Mouse (Mus musculus): ENCODE measurements around the gene Prdx5.

Gene Prdx5

DNA sequence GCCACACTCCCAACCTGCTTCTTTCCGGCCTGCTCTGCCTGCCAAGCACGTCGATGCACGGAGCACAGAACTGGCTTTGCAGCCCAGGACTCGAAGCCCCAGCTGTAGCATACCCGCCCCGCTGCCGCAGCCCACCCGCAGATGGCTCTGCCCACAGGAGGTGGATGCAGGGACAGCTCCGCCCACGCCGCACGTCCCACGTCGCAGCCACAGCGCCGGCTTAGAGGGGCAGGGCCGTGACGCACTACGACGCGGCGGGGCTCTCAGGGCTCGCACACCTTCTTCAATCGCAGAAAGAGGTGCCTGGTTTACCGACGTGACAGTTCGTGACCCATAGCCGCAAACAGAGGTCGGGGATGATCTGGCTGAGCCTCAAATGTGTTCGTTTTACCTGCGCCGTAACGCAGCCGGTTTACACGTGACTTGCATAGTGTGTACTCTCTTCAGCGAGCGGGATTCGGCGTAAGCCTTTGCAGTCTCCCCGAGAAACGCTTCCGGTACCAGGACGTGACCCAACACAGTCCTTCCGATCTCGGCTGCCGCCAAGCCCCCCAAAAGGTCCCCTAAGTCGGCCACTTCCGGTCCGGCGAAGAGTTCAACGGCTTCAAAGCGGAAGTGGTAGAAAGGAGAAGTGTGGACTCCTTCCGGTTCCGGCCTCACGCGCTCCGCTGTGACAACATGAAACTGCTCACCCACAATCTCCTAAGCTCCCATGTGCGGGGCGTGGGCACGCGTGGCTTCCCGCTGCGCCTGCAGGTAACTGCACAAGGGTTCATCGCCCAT is at the start of gene Prdx5, which contains the start of gene Trmt112:
TSS of gene Prdx5 (minus strand) at position 600 of the 783 bp plus-strand sequence.
TSS of gene Trmt112 (plus strand) at position 192 of the 783 bp plus-strand sequence.
- DNase-seq, result peak; percentile 96

DNA sequence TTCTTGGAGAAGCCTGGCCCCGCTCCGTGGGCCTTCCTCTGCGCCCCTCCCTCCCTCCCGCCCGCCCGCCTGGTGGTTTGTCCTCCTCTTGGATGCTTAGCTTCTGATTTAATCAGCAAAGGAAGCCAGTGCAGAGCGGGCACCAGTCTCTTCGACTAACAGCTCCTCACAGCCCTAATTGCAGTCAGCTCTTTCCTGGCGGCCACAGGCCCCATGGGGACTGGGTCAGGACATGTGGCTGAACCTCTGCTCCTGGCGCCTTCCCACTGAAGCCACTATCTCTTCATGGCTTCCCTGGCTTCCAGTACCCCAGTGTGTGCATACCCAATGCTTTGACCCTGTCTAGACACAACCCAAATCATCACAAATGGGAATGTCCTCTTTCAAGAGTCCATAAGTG is 46.6 kb upstream of the Prdx5 start:
- DNase-seq, result no peak

- no peak for DNase-seq
Measured at GRCm38 (mm10) chr19:6955424-6955823, 45.5 kb upstream of the Prdx5 start.

- peak; percentile 78 for DNase-seq
Measured at GRCm38 (mm10) chr19:6954046-6954445, 44.1 kb upstream of the Prdx5 start.

- peak; percentile 75 for DNase-seq
Measured at GRCm38 (mm10) chr19:6952712-6953037, 42.8 kb upstream of the Prdx5 start.

- DNase-seq, result peak; percentile 92
Measured at GRCm38 (mm10) chr19:6951994-6952711, 42.2 kb upstream of the Prdx5 start.

DNA sequence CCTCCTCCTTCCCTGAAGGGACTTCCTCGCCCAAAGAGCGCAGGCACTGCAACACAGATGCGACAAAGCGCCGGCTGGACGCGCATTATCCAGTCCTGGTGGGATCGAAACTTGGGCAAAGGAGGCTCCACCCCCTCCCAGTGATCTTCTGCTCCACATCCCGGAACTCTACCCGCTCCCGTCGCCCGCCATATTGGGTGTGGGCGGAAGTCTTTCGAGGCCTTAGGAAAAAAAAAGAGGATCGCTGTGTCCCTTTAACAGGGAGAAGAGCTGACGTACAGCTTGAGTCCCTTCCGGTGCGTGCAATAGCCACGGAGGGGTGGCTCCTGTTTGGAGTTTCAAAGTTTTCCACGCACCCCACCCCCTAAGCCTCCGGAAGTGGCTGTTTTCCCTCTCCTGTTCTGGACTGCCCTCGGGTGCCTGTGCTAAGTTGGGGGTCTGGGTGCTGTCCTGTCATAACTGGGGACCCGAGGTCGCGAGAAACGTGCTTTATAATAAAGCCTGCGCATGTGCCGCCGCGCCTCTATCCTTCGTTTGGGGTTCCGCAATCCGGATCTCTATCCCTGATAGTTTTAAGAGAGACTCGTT is 41.6 kb upstream of the Prdx5 start:
- DNase-seq, result peak; percentile 96

DNA sequence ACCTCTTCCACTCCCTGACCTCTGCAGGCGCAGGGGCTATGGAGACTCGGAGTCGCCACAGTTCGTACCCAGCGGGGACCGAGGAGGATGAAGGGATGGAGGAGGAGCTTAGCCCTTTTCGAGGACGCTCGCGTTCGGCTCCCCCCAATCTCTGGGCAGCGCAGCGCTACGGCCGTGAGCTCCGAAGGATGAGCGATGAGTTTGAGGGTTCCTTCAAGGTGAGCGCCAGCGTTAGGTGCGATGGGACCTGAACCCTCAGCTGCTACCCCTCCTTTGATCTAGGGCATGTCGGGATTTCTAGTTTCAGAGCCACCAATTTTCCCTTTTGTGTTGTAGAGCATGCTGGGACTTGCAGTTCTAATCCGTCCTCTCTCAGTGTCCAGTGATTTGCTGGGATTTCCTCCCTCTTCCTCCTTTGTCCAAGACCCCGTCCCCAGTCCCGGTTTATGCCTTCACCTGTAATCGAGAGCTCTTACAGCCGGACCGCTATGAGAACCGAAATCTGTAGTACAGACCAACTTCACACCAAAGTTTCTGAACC is 40.8 kb upstream of the Prdx5 start:
- peak; percentile 69 for DNase-seq

DNA sequence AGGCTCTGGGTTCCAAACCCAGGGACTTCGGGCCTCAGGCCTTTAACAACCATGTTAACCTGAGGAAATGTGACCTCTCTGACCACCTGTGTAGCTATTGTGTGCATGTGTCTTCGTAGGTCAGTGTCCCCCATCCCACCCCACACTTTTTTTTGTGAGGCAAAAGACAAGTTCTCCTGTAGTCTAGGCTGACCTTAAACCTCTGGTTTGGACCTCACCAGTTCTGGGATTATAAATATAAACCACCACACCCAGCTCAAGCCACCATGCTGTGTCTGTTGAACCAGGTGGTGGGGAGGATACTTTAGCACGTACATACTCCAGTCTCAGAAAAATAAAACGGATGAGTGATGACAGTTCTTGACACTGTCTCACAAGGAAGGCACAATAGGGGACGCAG is 40.0 kb upstream of the Prdx5 start:
- no peak for DNase-seq

DNA sequence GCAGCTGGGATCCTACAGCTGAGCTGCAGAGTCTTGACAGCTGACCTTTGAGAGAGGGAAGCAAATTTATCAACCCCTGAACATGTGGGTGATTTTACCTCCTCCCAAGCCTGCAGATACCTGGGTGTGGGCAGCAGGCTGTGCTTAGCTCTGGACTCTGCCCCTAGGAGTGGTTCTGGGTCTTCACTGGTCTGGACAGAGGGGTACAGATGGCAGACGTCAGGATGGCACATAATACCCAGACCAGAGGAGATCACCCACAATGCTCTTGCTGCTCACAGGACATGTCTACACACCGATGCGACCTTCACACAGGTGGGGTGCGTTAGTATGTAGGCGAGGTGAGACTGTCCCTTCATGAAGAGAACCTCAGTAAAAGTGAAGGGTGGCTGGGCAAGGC is 39.6 kb upstream of the Prdx5 start:
- DNase-seq, result no peak

DNA sequence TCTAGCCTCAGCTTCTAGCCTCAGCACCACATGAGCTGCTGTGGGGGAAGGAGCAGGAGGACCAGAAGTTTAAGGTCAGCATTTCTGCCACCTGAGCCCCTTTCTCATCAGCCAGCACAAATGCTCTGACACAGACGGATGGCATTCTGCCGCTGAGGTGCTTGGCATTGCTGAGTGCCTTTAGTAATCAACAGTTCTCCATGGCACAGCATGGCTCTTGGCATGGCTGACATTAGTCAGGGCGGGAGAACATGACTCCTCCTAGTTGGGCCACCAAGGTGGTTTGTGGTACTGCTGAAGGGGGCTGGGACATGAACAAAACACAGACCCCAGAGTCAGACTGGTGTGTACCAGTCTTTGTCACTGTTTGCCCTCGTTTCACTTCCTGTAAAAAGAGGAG is 38.3 kb upstream of the Prdx5 start:
- no peak for DNase-seq

DNA sequence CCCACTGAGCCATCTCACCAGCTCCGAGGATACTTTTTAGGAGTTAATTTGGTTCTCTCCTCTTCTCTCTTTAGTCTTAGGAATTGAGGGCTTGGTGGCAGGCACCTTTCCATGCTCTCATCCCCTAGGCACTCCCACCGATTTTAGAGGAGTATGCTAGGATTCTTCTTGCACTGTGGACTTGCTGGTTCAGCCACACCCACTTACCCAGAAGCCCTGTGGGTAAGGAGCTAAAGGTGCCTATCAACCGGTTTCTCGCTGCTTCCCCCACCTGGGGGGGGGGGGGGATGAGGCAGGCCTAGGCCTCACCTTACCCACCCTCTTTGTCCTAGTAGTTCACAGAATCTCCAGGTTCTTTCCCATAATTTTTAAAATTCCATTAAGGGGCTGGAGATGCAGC is 37.8 kb upstream of the Prdx5 start:
- DNase-seq, result no peak

DNA sequence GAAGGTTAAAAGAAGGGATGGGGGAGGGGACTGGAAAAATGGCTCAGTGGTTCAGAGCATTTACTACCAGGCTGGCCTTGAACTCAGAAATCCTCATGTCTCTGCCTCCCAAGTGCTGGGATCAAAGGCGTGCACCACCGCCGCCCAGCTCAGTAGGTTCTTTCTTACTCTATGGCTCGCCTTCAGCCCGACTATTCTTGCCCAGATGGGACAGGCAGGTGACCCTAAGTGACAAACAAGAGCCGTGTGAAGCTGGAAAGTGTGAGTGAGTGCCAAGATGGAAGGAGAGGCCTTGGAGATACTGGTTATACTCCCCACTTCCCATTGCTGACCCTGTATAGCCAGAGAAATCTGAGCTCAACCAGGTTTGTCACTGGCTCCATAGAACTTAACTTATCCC is 33.8 kb upstream of the Prdx5 start:
- no peak for DNase-seq

DNA sequence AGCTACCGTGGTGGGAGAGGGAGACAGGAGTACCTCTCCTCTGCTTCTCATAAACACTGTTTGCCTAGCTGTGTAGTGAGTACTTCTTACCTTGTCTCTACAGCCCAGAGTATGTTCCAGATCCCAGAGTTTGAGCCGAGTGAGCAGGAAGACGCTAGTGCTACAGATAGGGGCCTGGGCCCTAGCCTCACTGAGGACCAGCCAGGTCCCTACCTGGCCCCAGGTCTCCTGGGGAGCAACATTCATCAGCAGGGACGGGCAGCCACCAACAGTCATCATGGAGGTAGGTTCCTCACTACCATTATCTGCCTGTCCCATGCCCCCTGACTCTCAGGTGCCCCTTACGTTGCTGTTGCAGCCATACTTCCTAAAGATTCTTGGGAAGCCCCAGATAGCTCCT is 32.9 kb upstream of the Prdx5 start:
- DNase-seq, result no peak

GRCm38 (mm10) chr19:6942249-6942691 is 32.4 kb upstream of the Prdx5 start, which contains the start of gene Gpr137:
Gene Gpr137, minus strand, starts transcription at chr19:6942480.
- peak; percentile 97 for DNase-seq

- peak; percentile 97 for DNase-seq
Measured at GRCm38 (mm10) chr19:6941372-6942248, 31.7 kb upstream of the Prdx5 start, which contains the start of gene Bad. Gene Bad, plus strand, starts transcription at chr19:6941861.

DNA sequence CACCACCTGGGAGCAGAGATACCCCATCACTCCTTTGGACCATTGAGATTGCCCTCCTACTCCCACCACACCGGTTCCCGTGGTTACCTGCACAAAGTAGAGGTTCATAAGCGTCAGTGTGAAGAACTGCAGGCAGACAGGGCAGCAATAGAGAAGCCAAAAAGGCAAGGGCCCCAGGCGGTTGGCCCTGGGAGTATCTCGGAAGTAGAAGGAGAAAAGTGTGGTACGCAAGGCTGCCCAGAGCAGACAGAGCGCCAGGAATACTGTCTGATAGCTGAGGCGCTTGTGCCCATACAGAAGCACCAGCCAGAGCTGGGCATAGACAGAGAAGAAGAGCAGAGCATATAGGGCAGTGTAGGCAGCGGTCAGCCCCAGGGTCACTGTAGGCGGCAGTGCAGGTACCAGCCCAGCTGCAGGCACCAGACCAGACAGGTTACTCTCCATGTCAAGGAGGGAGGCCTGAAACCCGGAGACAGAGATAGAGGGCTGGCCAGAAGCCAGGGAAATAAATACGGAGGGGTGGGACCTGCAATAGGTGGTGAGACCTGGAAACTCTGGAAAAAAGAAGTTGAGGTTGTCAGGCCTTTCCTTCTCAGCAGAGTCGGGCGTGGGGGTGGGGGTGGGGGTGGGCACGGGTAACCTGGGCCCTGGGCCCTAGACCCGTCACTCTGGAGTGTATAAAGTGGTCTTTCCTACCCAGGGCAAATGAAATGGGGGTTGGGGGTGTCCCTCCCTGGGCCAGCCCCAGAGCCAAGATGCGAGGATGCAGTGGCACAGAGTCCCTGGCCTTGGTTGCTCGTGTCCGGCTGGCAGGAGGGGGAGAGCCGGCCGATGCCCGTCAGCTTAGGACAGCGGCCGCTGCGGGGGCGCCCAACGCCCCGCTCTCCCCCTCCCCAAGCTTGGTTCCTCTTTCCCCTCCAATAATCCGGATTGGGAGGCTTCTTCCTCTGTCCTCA is 30.8 kb upstream of the Prdx5 start:
- no peak for DNase-seq

DNA sequence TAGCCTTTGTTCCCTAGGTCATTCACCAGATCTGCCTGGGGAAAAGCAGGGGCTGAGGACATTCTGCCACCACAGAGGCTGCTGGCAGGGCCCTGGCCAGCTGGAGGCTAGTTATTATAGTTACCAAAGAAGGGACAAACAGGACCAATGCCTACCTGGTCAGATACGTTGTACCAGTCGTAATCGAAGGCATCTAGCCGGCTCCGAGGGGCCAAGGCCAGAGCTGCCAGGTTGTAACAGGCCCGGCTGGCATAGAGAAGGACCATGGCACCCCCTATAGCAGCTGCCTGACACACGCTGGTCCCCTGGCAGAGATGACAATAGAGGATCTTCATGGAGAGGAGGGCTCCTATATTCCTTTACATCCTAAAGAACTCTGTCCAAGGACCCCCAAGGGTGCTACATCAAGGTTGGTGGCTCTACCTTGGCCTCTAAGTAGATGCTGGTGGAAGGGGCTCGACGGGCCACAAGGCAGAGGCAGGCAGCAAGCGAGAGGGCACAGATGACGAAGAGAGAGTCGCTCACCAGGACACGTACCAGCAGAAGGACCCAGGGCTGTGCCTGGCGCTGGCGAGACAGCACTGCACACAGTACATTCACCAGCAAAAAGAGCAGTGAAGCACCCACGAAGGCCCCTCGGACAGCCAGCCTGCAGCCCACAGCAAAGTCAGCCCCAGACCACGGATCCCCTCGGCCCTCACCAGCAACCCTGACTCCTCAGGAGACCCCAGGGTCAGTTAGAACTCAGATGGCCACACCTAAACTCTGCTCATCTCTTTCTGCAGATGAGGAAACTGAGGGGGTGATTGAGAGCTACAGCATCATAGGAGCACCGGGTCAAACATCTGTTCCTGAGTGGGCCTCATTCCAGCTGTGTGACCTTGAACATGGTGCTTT is 29.4 kb upstream of the Prdx5 start:
- DNase-seq, result no peak

DNA sequence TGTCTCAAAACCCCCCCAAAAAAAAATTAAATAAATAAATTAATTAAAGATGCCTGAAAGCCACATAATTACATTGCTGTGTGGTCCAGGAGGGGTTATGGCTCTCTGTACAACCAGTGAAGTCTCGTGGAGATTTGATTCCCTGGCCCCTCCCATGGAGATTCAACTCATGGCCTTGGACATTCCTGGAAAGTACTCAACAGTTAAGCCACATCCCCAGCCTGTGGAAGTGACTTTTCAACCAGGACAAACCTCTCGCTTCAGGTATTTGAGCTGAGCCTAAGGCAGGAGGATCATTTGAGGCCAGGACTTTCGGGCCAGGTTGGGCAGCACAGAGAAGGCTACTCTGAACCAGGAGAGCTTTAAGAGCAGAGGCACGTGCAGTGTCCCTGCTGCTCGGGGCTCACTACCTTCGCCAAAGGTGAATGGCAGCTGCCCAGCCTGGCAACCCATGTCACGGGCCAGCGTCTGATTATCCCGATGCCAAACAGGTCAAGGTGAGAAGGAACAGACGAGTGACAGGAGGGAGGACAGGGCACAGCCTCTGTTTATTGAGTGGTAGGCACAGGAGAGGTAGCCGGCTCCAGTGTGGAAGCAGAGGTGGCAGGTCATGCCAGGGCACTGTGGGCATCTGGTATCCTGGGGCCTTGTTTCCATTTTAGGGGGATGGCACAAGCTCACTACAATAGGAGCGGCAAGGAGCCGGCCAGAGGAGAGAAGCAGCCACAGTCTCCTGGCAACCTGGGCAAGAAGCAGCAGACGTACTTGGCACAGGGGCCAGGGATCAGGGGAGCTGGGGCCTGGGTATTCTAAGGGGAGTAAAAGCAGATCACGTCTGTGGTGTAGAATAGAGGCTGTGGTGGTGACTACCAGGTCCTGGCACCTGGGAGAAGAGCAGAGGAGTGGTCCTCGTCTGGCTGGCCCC is 27.9 kb upstream of the Prdx5 start:
- no peak for DNase-seq

All from kidney, postnatal 10 days (tissue).